Mouse (Mus musculus) lung, adult 18-20 months (tissue): ENCODE measurements around the gene Entpd6.

Experiments
- DNase-seq, 2 experiments: peaks; one replicate each; pipeline ENCODE4 v3.0.0; 2022; ENCODE audit warnings: mixed read lengths in 2 of 2

The Entpd6 gene

DNA sequence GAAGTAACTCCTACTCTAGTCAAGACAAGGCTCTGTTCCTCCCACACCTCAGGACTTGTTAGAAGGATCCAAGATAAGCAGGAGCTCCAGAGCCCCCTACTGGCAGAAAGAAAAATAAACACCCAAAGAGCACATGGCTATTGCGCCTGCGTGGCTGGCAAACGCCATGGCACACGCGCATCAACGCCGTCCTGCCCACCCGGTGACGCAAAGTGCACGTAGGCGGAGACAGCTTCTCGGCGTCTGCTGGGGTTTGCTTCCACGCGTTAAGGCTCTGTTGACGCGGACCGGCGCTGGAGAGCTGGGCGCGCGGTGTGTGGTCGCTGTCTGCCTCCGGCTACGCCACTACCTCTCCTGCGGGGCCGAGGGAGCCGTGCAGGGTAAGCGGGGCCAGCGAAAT is at the start of gene Entpd6:
Entpd6 (plus strand) TSS at position 189 of the 400 bp plus-strand sequence.
- DNase-seq, result peak; percentile 95 to 96

DNA sequence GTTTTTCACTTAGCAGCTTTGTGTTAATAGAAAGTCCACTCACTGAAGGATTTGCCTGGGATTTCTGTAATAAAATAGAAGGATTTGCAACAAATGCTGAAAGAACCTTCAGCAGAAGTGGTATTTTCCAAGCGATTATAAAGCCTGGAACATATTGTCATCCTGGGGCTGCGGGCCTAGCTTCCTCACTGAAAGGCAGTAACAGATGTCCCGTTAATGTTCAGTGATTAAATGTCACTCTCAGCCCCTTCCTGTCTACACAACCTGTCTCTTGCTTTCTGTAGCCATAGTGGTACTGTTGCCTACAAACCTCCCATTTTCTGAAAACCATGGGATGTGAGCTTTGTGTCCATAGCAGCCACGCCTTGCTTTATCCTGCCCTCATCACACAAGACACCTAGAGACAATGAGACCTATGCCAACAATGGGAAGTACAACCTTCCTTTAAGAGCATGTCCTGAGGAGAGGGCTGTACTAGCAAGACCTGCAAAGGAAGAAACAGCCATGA is 36.6 kb upstream of the Entpd6 start:
- no peak for DNase-seq

DNA sequence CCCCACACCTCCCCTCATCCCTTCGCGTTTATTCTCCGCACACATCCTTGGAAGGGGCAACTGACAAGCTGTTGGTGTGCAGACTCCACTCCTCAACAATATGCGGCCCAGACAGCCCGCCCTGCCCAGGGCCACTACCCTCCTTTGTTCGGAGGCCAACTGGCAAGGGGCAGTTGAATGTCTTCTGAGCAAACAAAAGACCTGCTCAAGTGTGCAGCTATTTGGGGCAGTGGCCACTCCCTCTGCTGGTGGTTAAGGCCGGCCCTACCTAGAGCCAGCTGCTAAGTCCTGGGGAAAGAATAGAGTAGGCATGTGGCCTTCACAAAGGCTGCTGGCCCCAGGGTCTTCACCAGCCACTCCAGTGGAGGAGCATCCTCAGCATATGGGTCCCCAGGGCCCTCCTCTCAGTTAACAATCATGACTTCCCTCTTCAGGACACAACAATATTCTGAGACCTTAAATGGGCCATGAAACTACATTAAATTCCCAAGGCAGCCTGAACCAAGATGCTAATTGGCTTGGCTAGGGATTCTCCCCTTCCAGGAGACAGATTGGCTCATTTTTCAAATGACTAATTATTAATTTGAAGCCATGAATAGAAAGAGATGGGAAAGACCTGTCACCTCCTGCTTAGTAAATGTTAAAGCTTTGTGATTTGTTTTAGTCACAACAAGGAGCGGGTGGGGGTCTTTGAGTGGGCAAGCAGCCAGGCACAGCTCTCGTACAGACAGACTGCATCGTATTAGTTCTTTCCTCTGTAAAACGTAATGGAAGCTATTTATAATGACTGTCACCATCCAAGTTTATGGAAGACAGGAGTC is 12.9 kb upstream of the Entpd6 start:
- DNase-seq, result no peak

DNA sequence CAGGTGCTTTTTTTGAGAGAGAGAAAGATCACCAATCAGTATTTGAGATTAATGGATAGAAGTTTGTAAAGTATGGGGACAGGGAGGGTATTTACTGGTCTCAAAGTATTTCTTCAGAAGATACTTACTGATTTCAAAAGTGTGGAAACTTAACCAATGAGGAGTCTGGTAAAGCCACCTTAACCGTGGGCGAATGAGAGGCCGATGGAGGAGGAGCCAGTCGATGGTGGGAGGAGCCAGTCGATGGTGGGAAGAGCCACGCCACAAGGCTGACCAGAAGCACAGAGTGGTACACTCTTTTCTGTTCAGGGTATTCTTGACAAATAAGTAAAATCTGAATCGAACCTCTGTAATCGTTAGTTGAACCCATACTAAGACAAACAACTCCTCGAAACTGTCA is 11.0 kb upstream of the Entpd6 start:
- no peak for DNase-seq

DNA sequence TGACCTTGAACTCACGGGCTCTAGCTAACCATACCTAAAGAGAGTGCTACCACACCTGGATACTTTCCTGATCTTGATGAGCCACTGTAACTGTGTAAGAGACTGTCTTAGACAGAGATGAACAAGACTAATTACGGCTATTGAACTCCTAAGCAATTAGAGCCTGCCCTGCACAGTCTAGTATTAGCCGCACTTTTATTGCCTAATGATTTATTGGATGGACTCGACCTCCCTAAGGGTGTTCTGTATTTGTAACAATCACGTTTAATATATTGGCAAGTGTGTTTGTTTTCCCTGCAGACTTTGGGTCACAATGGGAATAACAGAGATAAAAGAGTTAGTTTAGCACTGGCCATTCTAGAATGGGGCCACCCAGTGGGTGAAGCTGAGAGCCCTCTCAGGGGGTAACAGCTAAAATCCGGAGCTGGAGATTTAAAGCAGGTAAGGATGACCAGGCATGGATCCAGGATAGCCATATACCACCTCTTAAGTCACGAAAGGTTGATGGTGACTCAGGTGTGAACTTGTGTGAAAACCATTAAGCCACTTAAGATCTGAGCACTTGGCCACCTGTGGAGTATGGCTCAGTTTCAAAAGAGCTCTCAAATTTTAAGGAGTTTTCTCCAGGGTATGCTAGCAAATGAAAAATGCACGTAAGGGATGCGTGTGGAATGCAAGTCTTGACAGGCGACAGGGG is 8.5 kb upstream of the Entpd6 start:
- DNase-seq, result peak in 1 of 2 experiments; percentile 17

DNA sequence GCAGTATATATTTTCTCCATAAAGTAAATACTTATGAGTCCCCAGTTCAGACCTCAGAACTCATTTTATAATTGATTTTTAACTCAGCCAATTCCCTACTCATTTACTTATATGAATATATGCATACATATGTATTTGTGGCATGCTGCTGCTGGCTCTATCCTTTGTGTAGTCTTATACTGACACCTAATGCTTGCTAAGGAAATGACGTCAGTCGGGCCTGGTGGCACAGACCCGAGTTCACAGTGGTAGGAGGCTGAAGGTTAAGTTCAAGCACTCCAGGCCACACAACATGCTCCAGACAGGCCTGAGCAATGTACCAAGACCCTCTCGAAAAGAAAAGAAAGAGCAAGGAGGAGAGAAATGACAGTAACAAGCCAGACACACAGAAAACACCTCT is 7.4 kb upstream of the Entpd6 start:
- DNase-seq, result no peak

DNA sequence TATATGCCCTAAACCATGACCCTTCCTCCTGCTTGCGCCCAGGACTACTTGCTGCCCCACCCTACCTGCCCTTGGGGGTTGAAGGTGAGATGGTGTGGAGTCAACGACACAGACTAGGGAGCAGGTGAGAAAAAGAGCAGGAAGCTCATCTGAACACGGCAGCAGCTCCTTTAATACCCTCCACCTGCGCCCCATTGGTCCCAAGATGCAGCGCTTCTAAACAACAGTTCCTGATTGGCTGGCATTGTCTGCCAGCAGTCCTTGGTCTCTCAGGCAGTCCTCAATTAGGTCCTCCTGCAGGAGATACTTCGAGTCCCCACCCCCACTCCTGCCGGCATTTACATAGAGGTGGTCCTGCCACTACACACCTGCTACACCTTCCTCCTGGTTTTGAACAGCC is 3.8 kb upstream of the Entpd6 start:
- no peak for DNase-seq

DNA sequence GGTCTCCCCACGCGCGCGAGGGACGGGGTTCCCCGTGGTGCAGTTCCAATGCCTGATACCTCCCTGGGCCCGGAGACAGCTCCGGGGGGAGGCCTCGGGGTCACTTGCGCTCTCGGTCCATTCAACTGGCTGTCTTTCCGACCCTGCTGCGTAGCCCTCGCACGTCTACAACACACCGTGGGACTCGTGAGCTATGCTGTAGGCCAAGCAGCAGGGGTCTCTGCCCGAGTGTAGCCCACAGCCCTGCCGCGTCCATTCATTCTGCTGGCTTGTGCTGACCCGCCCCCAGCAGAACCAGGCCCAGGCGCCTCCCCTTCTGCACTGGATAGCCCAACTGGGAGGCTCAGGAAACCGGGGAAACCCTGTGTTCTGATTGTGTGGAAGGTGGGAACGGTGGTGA is 441 bp downstream of the Entpd6 start:
- peak in 1 of 2 experiments; percentile 40 for DNase-seq

DNA sequence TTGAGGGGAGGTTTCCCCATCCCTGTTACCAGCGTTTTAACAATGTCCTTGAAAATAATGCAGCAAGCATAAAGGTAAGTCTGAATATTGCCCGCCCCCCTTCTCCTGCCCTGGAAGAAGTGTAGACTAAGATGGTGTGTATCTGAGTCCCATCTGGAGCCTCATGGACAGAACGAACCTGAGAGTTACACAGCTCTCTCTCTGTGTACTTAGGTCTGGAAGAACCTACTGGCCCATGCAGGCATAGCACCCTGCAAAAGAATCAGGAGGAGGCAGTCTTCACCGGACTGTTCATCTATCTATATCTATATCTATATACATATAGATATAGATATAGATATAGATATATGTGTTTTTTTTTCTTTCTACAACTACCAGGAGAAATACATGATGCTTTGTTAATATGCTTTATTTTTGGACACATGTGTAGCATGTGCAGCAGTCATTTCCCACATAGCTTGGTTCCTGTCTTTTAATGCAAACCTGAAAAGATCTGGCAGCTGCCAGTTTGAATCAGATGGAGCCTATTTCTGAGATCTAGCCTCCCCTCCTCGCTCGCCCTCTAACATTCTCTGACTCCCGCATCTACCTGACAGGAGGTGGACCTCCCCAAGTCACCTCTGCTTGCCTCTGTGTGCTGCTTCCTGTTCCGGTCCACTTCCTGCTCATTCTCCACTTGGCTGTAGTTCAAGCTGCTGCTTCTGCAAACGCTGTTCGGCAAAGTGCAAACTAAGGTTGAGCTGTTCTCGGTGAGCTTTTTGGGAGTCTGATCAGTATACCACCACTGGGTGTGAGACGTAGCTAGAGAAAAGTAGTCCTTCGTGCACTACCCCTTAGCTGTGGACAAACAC is 1.5 kb downstream of the Entpd6 start:
- DNase-seq, result peak; percentile 38 to 51

DNA sequence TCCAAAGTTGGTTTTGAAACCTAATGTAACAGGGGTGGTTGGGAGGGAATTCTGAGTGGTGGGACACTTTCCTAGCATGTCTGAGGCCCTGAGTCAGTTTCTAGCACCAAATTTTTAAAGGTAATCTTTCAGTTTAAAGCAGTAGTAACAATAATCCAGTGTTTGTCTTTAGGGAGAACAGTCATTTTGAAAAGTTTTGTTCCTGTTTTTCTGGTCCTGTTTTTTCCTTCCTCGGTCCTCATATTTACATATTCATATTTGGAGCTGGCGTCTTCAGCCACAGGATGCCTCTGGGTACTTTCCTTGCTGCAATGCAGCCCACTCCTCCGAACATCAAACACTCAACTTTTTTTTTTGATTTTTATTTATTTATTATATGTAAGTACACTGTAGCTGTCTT is 6.2 kb downstream of the Entpd6 start:
- no peak for DNase-seq

DNA sequence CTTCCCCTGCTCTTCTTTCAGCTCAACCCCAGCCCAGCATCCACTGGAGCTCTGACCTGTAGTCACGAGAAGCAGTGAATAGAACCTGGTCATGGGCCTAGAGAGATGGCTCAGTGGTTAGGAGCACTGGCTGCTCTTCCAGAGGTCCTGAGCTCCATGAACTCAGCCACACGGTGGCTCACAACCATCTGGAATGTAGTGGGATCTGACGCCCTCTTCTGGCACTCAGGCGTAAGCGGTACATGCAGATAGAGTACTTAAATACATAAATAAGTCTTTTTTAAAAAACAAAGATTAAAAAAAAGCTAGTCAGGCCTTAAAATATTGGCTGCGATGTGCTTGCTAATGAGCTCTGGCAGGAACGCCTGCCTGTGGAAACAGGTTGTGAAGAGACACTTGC is 12.6 kb downstream of the Entpd6 start:
- no peak for DNase-seq

DNA sequence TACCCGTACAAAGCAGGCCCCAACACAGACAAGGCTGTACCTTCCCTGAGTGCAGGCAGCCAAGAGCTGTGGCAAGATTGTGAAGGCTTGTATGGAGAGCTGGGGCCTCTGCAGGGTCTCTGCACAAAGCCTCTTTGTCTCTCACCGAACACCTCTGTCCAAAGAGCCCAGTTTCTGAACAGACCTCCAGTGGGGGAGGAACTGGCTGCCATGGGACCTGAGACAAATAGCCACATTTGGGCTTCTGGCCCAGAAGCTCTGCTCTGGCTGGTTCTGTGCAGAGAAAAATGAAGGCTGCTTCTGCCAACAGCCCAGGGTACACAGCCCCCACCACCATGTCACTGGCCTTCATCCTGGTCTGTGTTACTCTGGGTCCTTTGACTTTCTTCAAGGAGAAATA is 16.8 kb downstream of the Entpd6 start:
- no peak for DNase-seq

DNA sequence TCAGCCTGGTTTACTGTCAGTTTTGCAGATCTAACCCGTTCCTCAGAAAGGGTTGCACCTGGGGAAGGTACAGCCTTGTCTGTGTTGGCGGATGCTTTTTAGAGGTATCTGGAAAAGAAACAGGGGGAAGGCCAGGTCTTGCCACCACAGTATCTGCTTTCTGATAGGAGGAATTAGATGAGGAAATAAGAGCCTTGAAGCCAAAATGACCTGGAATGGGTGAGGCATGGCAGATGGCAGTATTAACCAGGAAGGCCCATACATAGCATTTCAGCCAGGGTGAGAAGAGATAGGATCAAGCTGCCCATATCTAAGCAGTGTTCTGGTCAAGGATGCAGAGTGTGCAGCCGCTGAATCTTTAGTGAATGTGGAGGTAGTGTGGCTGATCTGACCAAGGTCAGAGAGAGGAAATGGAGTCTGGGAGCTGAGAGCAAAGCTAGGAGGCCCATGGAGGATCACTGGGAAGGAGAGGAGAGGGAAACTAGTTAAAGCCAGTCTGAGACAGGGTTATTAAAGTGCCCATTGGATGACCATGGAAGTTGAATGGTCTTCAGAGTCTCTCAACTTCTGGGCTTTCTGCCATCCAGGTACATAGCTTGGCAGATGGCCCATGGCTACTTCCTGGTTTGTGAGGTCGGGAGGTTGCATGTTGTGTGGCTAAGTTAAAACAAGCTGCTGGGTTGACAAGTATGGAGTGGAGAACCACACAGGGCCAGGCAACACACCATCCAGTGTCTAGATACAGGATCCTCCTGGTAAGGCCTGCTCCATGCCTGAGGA is 17.4 kb downstream of the Entpd6 start:
- peak; percentile 82 to 87 for DNase-seq

DNA sequence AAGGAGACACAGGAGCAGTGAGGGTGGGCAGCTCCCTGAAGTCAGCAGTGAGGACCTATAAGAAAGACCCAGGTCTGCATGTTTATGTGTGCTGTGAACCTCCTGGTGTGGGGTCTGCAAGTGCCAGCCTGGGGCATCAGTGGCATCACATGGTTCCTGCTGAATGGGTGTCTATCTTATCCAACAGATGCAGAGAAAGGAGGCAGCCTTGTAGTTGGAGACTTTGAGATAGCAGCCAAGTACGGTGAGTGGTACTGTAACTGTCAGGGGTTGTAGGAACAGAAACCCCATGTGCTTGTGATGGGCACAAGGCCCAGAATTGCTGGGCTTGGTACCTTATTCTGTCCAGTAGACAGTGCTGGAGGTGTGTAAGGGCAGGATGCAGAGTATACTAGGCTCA is 19.8 kb downstream of the Entpd6 start:
- DNase-seq, result no peak

DNA sequence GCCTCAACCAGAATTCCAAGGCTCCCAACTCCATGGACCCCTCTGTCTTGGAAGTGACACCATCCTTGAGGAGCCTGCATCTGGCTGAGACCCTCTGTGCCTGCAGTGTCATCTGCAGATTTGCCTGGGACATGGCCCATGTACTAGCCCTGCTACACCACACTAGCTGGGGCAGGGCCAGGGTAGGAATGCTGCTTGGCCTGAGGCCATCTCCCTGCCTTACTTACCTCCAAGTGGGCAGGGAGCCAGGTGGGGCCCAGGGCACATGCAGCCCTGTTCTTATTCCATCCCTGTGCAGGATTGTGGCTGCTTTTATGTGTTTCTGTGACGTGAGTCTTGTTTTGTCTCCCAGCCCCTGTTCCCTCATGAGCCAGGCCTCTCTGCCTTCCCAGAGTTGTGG is 21.9 kb downstream of the Entpd6 start:
- DNase-seq, result peak; percentile 87 to 89

DNA sequence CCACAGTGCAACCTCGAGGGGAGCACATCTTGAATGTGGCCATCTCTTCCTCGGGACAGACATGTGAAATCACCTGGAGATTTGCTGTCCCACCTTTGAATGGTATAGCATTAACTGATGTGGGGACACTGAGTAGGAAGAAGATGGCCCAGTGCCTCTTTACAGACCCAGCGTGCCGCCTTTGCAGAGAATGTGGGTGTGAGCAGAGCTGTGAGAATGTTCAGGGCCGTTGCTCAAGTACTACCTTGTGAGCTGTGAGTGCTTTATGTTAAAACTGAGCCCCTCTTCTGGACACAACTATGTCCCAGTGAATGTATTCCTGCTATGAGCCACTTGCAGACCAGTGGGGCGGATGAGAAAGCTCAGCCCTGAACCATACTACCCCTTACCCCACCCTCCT is 22.3 kb downstream of the Entpd6 start:
- peak in 1 of 2 experiments; percentile 20 for DNase-seq

DNA sequence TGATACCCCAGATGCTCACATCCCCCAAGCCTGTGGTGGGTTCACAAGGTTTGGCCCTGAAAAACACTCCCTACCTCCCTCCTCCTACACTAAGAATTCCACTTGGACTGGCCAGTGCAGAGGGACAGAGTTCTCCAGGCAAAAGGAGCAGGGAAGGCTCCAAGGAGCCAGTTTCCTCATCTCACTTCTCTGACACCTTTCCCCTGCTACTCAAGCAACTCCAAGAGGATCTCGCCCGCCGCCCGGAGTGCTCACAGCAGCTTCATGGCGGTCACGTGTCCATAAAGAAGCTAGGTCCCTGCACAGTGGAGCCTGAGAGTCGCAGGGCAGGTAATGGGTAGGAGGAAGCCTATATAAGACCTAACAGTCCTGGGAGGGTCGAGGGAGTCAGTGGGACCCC is 23.2 kb downstream of the Entpd6 start:
- DNase-seq, result peak in 1 of 2 experiments; percentile 58

DNA sequence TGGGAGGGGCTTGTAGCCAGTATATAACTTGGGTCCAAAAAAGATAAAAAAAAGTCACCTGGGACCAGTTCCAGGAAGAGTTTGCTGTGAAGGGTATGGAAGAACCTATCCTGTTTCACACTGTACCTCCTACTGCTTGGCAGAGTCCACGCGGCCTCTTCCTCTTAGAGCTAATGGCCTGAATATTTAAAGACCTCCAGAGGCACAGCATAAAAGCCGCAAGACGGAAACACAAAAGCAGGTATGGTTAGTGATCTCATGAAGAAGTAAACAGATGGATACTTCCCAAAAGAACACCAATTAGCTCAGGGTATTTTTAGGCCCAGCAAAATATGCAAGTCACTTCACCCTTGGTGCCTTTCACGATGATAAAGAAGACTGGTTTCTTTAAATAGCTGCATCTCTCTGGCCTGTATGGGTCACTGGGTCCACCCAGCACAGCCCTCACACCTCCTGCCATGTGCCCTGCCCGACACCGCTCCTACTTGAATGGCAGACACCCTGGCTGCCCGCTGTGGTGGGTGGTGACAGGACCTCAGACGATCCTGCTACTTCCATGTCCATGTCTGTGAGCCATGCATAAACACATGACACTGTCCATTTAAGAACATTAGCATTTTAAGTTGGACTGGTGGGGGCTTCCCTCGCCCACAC is 23.8 kb downstream of the Entpd6 start:
- DNase-seq, result no peak

DNA sequence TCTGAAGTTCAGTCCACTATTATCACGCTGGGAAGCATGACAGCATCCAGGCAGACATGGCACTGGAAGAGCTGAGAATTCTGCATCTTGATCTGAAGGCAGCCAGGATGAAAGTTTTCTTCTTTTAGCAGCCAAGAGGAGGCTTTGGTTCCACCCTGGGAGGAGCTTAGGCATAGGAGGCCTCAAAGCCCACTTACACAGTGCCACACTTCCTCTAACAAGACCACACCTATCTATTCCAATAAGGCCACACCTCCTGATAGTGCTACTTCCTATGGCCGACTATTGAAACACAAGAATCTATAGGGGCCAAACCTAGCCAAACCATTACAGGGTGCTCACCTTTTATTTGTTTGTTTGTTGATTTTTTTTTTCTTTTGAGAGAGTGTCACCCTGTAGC is 34.0 kb downstream of the Entpd6 start:
- DNase-seq, result no peak

DNA sequence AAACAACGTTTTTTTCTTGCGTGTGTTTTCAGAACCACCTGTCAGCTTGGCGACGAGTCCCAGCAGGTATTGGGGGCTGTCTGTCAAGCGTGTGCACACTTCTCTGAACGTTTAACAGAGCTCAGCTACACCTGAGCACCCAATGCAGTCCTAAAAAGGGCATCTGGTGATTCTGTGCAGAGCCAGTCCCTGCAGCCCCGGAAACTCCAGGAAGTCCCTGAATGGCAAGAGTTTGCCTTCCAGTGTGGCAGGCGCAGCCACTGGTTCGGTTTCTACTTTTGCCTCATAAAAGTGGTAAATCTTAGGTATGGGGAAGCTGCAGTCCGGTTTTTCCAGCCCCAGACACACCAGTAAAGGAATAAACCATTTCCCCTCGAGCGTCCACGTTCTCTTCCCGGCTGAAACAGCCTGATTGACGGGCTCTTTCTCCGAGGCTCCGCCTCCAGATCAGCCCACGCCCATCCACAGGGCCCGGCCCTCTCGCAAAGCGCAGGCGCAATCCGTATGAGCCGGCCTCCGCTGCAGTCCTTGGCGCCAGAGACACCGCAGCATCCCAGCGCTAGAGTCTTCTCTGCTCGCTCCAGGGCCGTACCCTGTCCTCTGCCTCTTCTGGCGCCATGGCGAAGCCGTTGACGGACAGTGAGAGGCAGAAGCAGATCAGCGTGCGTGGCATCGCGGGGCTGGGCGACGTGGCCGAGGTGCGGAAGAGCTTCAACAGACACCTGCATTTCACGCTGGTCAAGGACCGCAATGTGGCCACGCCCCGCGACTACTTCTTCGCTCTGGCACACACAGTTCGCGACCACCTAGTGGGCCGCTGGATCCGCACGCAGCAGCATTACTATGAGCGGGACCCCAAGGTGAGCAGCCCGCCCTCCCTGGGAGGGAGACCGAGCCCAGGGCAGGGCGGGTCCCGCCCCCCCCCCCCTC is 37.7 kb downstream of the Entpd6 start, which contains the start of gene Pygb:
Pygb (plus strand) TSS at position 485 of the 930 bp plus-strand sequence.
- DNase-seq, result peak; percentile 84 to 89
